Mouse (Mus musculus): ENCODE results near the gene Ifna4.
"Not testable (repeated sequence)": the region's sequence is repeated elsewhere in the genome, so short reads cannot be mapped to it uniquely, and the experiment has no call there.

The Ifna4 gene

DNA sequence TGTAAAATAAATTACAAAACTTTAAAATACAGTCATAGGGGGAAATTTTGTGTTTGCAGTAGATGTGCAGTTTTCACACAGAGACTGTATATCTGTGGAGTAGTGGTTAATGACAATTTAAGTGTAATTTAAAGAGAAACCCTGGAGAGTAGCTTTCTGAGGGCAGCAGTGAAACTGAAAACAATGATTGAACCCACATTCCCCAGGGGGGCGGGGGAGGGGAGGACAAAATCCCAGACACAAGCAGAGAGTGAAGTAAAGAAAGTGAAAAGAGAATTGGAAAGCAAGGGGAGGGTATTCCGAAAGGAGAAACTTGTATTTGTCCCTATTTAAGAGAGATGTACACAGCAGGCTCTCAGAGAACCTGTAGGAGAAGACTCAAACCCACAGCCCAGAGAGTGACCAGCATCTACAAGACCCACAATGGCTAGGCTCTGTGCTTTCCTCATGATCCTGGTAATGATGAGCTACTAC is at the start of gene Ifna4:
Gene Ifna4, plus strand, starts transcription at position 424 of the 474 bp plus-strand sequence.
- DNase-seq (ENCODE audit: low read depth), result no peak

DNA sequence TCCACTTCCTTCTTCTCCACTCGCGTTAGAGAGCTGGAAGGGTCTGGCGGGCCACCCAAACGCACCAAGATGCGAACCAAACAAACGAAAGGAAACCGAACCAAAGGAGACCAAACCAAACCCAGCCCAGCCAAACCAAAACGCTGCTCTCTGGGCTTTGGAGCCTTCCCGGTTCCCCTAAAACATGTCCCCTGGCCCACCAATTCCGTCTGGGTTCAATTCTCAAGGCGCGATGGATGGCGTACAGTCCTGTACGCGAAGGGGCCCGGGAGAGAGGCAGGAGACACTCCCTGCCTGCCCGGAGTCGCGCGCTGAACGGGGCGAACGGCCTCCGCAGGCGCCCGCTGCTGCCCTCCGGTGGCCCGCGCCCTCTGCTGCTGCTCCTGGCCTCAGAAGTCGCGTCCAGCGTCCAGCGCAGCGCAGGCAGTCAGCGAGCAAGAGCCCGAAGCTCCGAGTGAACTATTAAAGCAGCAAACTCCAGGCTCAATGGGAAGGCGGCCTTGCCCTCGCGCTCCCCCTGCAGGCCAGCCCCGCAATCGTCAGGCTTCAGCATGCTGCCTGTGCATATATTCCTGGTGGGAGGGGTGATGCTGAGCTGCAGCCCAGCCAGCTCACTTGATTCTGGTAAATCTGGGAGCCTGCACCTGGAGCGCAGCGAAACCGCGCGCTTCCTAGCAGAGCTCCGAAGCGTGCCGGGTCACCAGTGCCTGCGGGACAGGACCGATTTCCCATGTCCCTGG is 47.6 kb upstream of the Ifna4 start, which contains the start of gene Gm13275:
Gene Gm13275, plus strand, starts transcription at position 552 of the 740 bp plus-strand sequence.
- not testable (repeated sequence) for DNase-seq (ENCODE audit: low read depth)

DNA sequence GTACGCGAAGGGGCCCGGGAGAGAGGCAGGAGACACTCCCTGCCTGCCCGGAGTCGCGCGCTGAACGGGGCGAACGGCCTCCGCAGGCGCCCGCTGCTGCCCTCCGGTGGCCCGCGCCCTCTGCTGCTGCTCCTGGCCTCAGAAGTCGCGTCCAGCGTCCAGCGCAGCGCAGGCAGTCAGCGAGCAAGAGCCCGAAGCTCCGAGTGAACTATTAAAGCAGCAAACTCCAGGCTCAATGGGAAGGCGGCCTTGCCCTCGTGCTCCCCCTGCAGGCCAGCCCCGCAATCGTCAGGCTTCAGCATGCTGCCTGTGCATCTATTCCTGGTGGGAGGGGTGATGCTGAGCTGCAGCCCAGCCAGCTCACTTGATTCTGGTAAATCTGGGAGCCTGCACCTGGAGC is 44.6 kb upstream of the Ifna4 start, which contains the start of gene Gm13279:
Gene Gm13279, plus strand, starts transcription at position 301 of the 400 bp plus-strand sequence.
- not testable (repeated sequence) for DNase-seq (ENCODE audit: low read depth)

DNA sequence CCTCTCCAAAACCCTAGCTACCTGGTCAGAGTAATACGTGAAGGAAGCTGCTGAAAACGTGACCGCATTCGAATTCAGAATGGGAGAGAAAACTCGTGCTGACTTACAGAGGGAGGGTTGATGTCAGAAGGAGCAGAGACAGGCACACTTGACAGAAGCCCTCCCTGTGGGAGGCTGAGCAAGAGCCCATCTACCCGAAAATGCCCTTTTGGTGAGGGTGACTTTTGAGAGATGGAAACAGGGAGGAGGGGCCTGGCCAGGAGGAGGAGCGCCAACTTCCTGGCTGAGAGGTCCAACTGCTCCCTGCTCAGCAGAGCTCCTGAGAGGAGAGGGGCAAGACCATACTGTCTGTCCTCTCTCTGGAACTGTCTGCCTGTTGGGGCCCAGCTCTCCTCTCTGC is 42.3 kb upstream of the Ifna4 start, which contains the start of gene Gm13285:
Gene Gm13285, plus strand, starts transcription at position 301 of the 400 bp plus-strand sequence.
- not testable (repeated sequence) for DNase-seq (ENCODE audit: low read depth)

DNA sequence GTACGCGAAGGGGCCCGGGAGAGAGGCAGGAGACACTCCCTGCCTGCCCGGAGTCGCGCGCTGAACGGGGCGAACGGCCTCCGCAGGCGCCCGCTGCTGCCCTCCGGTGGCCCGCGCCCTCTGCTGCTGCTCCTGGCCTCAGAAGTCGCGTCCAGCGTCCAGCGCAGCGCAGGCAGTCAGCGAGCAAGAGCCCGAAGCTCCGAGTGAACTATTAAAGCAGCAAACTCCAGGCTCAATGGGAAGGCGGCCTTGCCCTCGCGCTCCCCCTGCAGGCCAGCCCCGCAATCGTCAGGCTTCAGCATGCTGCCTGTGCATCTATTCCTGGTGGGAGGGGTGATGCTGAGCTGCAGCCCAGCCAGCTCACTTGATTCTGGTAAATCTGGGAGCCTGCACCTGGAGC is 38.7 kb upstream of the Ifna4 start, which contains the start of gene Gm13287:
Gene Gm13287, plus strand, starts transcription at position 301 of the 400 bp plus-strand sequence.
- not testable (repeated sequence) for DNase-seq (ENCODE audit: low read depth)

DNA sequence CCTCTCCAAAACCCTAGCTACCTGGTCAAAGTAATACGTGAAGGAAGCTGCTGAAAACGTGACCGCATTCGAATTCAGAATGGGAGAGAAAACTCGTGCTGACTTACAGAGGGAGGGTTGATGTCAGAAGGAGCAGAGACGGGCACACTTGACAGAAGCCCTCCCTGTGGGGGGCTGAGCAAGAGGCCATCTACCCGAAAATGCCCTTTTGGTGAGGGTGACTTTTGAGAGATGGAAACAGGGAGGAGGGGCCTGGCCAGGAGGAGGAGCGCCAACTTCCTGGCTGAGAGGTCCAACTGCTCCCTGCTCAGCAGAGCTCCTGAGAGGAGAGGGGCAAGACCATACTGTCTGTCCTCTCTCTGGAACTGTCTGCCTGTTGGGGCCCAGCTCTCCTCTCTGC is 36.4 kb upstream of the Ifna4 start, which contains the start of gene Gm13288:
Gene Gm13288, plus strand, starts transcription at position 301 of the 400 bp plus-strand sequence.
- DNase-seq (ENCODE audit: low read depth), result not testable (repeated sequence)

DNA sequence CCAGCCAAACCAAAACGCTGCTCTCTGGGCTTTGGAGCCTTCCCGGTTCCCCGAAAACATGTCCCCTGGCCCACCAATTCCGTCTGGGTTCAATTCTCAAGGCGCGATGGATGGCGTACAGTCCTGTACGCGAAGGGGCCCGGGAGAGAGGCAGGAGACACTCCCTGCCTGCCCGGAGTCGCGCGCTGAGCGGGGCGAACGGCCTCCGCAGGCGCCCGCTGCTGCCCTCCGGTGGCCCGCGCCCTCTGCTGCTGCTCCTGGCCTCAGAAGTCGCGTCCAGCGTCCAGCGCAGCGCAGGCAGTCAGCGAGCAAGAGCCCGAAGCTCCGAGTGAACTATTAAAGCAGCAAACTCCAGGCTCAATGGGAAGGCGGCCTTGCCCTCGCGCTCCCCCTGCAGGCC is 35.9 kb upstream of the Ifna4 start:
- DNase-seq (ENCODE audit: low read depth), result not testable (repeated sequence)

DNA sequence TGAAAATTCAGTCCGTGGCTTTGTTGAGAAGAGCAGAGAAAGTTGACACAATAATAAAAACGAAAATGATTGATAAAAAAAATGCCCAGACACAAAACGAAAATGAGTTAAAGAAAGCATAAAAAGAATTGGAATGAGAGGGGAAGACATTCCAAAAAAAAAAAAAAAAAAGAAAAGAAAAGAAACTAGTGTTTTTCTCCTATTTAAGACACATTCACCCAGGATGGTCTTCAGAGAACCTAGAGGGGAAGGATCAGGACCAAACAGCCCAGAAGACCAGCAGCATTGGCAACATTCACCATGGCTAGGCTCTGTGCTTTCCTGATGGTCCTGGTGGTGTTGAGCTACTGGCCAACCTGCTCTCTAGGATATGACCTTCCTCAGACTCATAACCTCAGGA is 25.7 kb upstream of the Ifna4 start, which contains the start of gene Ifna7:
Gene Ifna7, plus strand, starts transcription at position 301 of the 400 bp plus-strand sequence.
- no peak for DNase-seq (ENCODE audit: low read depth)

DNA sequence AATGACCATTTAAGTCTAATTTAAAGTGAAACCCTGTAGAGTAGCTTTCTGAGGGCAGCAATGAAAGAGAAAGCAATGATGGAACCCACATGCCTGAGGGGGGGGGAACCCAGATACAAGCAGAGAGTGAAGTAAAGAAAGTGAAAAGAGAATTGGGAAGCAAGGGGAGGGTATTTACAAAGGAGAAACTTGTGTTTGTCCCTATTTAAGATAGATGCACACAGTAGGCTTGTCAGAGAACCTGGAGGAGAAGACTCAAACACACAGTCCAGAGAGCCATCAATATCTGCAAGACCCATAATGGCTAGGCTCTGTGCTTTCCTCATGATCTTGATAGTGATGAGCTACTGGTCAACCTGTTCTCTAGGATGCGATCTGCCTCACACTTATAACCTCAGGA is 22.0 kb upstream of the Ifna4 start, which contains the start of gene Ifna11:
Gene Ifna11, plus strand, starts transcription at position 301 of the 400 bp plus-strand sequence.
- DNase-seq (ENCODE audit: low read depth), result no peak

DNA sequence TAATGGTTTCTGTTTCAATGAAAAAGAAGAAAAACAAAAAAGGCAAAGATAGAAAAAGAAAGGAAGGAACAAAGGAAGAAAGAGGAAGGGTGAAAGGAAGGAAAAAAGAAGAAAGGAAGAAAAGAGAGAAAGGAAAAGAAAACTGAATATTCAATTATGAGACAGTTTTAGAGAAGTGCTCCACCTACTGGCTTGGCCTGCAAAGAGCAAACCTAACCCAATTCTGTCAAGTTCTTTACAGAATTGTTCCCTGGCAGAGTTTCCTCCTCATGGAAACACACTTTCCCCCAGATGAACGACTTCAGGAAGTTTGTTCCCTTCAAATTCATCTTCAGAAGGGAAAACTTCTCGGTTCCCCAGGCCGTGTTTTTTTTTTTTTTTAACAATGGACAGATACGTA is 18.7 kb upstream of the Ifna4 start:
- peak; percentile 5 for DNase-seq (ENCODE audit: low read depth)

DNA sequence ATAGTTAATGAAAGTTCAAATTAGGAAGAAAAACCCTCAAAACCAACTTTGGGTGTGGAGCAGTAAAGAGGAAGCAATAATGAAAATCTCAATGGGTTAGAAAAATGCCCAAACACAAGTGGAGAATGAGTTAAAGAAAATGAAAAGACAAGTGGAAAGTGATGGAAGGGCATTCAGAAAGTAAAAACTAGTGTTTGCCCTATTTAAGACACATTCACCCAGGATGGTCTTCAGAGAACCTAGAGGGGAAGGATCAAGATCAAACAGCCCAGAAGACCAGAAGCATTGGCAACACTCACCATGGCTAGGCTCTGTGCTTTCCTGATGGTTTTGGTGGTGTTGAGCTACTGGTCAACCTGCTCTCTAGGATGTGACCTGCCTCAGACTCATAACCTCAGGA is 14.5 kb upstream of the Ifna4 start, which contains the start of gene Ifna6:
Gene Ifna6, plus strand, starts transcription at position 301 of the 400 bp plus-strand sequence.
- DNase-seq (ENCODE audit: low read depth), result not testable (repeated sequence)

DNA sequence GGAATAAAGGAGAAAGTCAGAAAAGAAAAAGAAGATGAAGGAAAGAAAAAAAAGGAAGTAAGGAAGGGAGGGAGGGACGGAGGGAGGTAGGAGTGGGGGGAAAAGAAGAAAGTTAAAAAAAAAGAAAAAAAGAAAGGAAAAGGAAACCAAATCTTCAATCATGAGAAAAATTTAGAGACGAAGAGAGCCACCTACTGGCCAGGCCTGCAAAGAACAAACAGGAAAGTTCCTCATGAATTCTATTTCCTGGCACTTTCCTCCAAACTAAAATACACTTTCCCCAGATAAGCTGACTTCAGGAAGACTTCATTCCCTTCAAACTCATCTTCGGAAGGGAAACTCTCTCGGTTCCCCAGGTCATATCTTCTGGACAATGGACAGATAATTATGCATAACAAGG is 11.1 kb upstream of the Ifna4 start:
- peak; percentile 16 for DNase-seq (ENCODE audit: low read depth)

DNA sequence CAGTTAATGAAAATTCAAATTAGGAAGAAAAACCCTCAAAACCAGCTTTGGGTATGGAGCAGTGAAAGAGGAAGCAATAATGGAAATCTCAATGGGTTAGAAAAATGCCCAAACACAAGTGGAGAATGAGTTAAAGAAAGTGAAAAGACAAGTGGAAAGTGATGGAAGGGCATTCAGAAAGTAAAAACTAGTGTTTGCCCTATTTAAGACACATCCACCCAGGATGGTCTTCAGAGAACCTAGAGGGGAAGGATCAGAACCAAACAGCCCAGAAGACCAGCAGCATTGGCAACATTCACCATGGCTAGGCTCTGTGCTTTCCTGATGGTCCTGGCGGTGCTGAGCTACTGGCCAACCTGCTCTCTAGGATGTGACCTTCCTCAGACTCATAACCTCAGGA is 6.4 kb upstream of the Ifna4 start, which contains the start of gene Ifna5:
Gene Ifna5, plus strand, starts transcription at position 301 of the 400 bp plus-strand sequence.
- DNase-seq (ENCODE audit: low read depth), result not testable (repeated sequence)

DNA sequence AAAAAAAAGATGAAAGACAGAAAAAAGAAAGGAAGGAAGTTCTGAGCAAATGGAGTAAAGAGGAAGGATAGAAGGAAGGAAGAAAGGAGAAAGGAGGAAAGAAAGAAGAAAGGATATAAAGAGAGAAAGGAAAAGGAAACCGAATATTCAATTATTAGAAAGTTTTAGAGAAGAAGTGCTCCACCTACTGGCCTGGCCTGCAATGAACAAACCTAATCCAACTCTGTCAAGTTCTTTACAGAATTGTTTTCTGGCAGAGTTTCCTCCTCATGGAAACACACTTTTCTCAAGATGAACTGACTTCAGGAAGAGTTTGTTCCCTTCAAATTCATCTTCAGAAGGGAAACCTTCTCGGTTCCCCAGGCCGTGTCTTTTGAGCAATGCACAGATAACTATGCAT is 2.8 kb upstream of the Ifna4 start:
- peak; percentile 4 for DNase-seq (ENCODE audit: low read depth)

DNA sequence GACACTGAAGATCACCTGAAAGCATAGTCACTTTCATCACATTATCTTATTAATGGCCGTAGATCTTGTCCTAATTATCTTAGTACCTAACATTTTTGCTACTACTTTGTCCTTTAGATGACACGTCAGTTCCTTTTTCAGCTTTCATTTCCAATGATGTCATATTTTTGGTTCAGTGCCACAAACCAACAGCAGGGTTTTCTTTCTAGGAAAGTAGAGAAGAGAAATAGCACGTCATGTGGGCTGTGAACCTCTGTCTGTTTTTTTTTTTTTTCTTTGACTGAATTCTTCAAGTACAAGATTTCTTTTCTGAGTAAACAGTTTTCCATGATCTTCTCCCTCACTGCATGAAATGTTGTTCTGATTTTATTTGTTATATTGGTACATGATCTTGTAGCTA is 1.6 kb upstream of the Ifna4 start:
- no peak for DNase-seq (ENCODE audit: low read depth)

DNA sequence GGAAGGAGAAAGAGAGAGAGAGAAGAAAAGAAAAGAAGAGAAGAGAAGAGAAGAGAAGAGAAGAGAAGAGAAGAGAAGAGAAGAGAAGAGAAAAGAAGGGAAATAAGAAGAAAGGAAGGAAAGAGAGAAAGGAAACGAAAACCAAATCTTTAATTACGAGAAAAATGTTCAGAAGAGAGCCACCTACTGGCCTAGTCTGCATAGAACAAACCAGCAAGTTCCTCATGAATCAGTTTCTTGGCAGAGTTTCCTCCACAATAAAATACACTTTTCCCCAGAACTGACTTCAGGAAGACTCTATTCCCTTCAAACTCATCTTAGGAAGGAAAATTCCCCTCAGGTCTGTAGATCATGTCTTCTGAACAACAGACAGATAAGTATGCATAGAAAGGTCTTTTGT is 3.7 kb downstream of the Ifna4 start:
- DNase-seq (ENCODE audit: low read depth), result peak; percentile 4

DNA sequence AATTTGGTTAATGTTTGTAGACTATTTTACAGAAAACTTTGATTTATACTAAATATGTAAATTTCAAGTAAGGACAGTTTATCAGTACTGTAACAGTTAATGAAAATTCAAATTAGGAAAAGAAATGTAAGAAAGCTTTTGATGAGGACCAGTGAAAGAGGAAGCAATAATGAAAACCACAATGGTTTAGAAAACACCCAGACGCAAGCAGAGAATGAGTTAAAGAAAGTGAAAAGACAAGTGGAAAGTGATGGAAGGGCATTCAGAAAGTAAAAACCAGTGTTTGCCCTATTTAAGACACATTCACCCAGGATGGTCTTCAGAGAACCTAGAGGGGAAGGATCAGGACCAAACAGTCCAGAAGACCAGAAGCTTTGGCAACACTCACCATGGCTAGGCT is 8.0 kb downstream of the Ifna4 start, which contains the start of gene Ifna1:
Gene Ifna1, plus strand, starts transcription at position 390 of the 400 bp plus-strand sequence.
- DNase-seq (ENCODE audit: low read depth), result no peak

DNA sequence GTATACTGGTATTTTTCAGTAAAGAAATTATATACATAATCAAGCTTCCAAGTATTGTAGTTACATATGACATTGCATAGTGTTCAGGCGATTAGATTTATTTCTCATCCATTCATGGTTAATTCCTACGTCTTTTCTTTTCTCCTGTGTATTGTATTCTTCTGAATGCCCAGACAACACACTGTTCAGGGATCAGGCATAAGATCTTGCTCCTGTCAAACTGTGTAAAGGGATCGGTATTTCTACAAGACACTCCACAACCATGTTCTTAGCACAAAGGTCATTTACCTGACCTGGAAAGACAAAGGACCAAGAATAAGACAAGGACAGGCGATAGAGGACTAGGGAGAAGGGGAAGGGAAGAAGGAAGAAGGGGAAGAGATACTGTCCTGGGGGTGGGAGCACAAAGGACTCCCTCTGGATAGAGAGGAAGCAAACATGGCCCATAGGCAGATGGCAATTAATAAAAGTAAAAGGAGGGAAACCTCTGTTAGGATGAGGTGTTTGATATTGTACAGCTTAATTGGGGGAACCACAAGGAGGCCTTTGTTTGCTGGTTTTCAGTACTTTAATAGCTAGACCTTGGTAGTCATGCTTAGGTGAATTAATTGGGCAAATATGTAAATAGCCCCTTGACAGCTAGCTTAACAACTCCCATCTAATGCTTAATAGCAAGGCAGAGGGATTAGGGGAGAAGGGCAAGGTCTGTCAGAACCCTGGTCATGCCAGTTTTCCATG is 9.5 kb downstream of the Ifna4 start:
- DNase-seq (ENCODE audit: low read depth), result no peak

DNA sequence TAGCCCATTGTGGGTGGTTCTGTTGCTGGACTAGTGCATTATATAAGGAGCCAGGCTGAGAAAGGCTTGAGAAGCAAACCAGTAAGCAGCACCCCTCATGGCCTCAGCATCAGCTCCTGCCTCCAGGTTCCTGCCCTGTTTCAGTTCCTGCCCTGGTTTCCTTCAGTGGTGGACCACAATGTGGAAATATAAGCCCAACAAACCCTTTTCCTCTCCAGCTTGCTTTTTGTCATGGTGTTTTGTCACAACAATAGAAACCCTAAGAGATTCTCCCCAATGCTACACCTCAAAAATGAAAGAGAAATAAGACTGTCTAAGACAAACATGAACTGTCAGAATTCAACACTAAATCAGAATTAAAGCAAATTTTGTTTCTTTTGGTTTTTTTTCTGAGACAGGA is 17.6 kb downstream of the Ifna4 start:
- no peak for DNase-seq (ENCODE audit: low read depth)

DNA sequence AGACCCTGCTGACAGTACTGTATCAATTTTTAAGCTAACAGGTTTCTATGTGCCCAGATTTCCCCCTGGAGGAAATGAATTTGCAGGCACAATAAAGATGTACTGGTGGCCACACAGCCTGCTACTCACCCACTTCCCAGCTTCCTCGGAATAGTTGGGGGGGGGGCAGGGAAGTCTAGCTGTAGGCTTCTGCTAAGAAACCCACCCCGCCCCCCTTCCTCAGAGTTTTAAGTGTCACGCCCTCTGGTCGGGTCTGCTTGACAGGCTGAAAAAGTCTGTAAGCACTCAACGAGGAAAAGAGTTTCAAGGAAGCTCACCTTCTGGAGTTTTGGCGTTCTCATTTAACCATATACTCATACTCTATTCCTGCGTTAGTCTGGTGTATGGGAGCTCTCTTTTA is 21.6 kb downstream of the Ifna4 start:
- no peak for DNase-seq (ENCODE audit: low read depth)

DNA sequence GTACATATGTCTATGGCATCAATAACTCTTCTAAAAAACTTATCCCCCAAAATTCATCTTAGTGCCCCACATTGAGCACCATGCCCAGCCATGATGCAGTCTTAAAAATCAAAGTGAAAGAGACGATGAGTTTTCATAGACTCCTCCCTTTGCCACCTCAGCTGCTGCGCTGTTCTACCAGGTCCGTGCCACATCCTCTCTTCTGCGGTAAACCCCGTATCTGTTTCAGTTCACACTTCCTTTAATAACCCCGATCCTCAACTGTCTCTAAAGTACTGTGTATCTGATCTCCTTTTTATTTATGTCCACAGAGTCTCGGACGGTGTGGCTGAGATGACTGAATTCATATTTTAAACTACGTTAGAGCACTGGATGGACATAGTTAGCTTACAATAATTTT is 22.9 kb downstream of the Ifna4 start:
- no peak for DNase-seq (ENCODE audit: low read depth)

DNA sequence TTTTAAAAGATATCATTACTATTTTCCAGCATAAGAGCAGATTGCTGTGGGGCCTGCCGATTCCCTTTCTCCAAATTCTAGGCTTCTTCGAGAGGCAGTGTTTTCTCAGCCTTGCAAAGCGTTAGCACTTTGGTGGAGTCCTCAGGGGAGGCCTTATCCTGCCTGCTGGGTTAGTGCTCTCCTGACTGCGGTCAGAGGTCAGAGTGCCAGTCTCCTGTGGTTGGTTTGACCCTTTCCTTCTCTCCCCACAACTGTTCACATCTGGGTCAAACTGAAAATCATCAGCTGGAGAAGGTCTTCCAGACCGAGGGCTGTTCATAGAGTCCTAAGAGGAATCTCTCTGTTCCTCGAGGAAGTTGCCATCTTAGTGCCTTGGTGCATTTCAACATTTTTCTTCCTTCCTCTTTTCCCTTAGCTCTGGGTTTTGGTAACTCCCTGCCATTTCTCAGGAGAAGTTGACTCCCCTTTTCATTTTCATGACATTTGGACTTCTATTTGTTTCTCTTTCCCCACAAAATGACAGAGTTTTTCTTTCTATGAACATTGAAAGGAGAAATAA is 23.4 kb downstream of the Ifna4 start:
- DNase-seq (ENCODE audit: low read depth), result no peak
